Mouse (Mus musculus) embryonic facial prominence, embryonic 14.5 days (tissue): ENCODE measurements around the gene Macf1. TPM values are rescaled to one million over a fixed set of nuclear protein-coding genes. Genes with fewer than 3 reads are reported as not detected.

Experiments
- ATAC-seq: fragments of 200-750 bp; cut with Nextera tagmentation; 2 replicates; pipeline ENCODE4 v1.8.0; 2017; ENCODE audit warnings: low read depth, moderate number of reproducible peaks, moderate TSS enrichment
- DNase-seq: peaks from one replicate; pipeline ENCODE4 v3.0.0-alpha.2; 2015; ENCODE audit warnings: low spot score
- H3K27ac ChIP-seq: fragments of 300-500 bp; sonication (generic); replicated peaks from 2 replicates; pipeline ENCODE4 v1.5.1; 2014; ENCODE audit warnings: low read depth, mild to moderate bottlenecking, low read length, moderate library complexity
- H3K27me3 ChIP-seq: fragments of 300-500 bp; sonication (generic); replicated peaks from 2 replicates; pipeline ENCODE4 v1.6.1; 2014; ENCODE audit warnings: low read length; ENCODE audit not compliant: control insufficient read depth, insufficient read depth
- H3K36me3 ChIP-seq: fragments of 300-500 bp; sonication (generic); 2 replicates; pipeline ENCODE4 v1.6.1; 2014; ENCODE audit warnings: low read length, mixed read lengths; ENCODE audit not compliant: control insufficient read depth, insufficient read depth
- H3K4me1 ChIP-seq: fragments of 300-500 bp; sonication (generic); 2 replicates; pipeline ENCODE4 v1.6.1; 2014; ENCODE audit warnings: antibody characterized with exemption, low read length; ENCODE audit not compliant: control insufficient read depth, insufficient read depth
- H3K4me2 ChIP-seq: fragments of 300-500 bp; sonication (generic); 2 replicates; pipeline ENCODE4 v1.6.1; 2014; ENCODE audit warnings: low read depth, mild to moderate bottlenecking, low read length, moderate library complexity, mixed read lengths
- H3K4me3 ChIP-seq: fragments of 300-500 bp; sonication (generic); 2 replicates; pipeline ENCODE4 v1.5.1; 2014; ENCODE audit warnings: low read depth, mild to moderate bottlenecking, low read length
- H3K9ac ChIP-seq: fragments of 300-500 bp; sonication (generic); 2 replicates; pipeline ENCODE4 v1.6.1; 2014; ENCODE audit warnings: low read depth, mild to moderate bottlenecking, low read length, moderate library complexity, mixed read lengths
- H3K9me3 ChIP-seq: fragments of 300-500 bp; sonication (generic); 2 replicates; pipeline ENCODE4 v1.6.1; 2016; ENCODE audit warnings: low read length; ENCODE audit not compliant: control insufficient read depth
- WGBS: fragments of 180-500 bp; shearing (Covaris S2); extraction: QIAGEN DNeasy Blood & Tissue Kit; methylation state at CpG from one replicate; pipeline ENCODE4 v1.1.7; 2014; 5-methylcytosine and 5-hydroxymethylcytosine counted together
- polyA plus RNA-seq: library from polyadenylated mRNA; unstranded; fragments of >200 nt; fragmentation: Nextera tagmentation; extraction: Ambion mirVana; gene quantifications from 2 replicates; pipeline ENCODE4 v1.2.1, GENCODE M21; 2014

Gene Macf1
- polyA plus RNA-seq, 1 experiment from 2014 or later, result 80.5 TPM

DNA sequence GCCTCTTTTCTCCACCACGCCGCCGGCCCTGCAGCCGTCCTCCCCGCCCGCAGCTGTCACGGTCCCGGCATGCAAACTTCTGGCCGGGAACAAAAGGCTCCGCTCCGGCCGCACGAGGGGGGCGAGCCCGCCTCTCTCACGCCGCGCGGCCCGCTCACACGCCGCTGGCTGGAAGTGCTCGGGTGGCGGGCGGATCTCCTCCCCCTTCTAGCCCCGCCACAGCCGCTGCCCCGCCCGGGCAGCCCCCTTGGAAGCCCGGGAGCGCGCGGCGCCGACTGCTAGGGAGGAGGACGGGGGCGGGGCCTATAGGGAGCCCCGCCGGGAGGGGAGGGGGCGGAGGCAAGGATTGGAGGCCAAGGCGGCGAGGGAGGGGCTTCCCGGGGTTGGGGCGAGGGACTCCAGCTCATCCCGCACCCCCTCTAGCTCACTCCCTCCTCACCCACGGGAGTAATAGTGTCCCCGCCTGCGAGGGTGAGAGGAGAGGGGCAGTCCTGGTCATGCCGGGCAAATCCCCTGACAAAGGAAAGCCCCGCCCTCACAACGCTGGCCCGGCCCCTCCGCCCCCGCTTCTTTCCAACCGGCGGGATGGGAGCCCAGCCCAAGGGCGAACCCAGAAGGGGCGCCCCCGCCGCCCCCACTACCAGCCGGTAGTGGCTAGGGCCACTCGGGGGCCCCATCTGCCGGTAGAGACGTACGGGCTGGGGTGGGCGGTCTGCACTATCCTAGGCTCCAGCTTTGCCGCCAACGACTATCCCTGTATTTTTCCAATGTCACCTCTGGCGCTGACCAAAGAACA is 272.2 kb downstream of the Macf1 start:
- Histone ChIP-seq H3K27me3 (no peaks in the 10 kb centered on the region), H3K36me3 (peaks cover 23% of the 10 kb centered on the region), H3K4me1 (peaks cover 53% of the 10 kb centered on the region), H3K27ac (peak overlapping the region; percentile 94), H3K9ac (peak overlapping the region; percentile 85), H3K4me2 (peak overlapping the region; percentile 90), H3K9me3 (no peaks in the 10 kb centered on the region), H3K4me3 (peak overlapping the region; percentile 83)
- 0% methylated on average over 22 of the region's 69 CpGs for WGBS
- ATAC-seq (peak; percentile 93), DNase-seq (peak; percentile 98)

GRCm38 (mm10) chr4:123411006-123411731 is 273.0 kb downstream of the Macf1 start:
- H3K27me3 ChIP-seq, result no peaks in the 10 kb centered on the region
- H3K27ac ChIP-seq, result peak overlapping the region; percentile 94
- peak overlapping the region; percentile 85 for H3K9ac ChIP-seq
- H3K9me3 ChIP-seq, result no peaks in the 10 kb centered on the region
- peaks cover 60% of the 10 kb centered on the region for H3K4me1 ChIP-seq
- H3K4me2 ChIP-seq, result peak overlapping the region; percentile 90
- 3% methylated on average over 28 of the region's 36 CpGs for WGBS
- DNase-seq (peak; percentile 70), ATAC-seq (peak; percentile 31)
- peaks cover 28% of the 10 kb centered on the region for H3K36me3 ChIP-seq
- H3K4me3 ChIP-seq, result peak overlapping the region; percentile 83

- Histone ChIP-seq H3K4me2 (peak overlapping the region; percentile 90; the same call in 1 of the 2 replicates), H3K27ac (no peak overlapping the region), H3K4me1 (peaks cover 72% of the 10 kb centered on the region), H3K9me3 (no peaks in the 10 kb centered on the region), H3K4me3 (no peak overlapping the region), H3K27me3 (no peaks in the 10 kb centered on the region), H3K9ac (no peak overlapping the region), H3K36me3 (peaks cover 31% of the 10 kb centered on the region)
- WGBS, result 40% methylated on average over 1 of the region's 1 CpGs
- DNase-seq (peak; percentile 74), ATAC-seq (no peak)
Observed at GRCm38 (mm10) chr4:123409752-123410151, 274.4 kb downstream of the Macf1 start.

DNA sequence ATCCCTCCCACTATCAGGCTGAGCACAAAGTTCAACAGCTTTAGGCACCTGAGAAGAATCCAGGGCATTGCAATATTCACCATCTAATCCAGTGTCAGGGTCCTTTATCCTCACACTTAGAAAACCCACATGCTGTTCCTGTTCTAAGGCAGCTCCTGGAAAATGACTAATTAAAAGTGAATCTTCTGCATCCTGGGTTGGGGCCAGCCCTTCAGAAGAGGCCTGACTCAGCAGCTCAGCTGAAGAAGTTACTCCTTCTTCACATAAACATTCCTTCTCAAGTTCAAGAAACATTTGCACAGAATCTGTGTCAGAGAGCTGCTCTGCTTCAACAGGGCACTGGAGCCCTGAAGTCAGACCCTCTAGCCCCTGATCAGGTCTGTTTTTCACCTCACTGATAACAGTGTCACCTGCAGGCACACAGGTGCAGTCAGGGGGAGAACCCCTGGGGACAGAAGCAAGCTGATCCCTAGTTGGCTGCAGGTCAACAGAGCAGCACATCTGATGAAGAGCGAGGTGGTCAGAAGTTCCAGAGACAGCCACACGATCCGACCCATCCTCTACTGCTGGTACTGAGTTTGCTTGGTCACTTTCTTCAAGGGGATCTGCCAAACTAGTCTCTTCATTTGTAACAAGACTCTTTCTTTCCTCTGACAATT is 275.0 kb downstream of the Macf1 start:
- Histone ChIP-seq H3K27ac (no peak overlapping the region), H3K9me3 (no peaks in the 10 kb centered on the region), H3K4me3 (no peak overlapping the region), H3K36me3 (peaks cover 31% of the 10 kb centered on the region), H3K9ac (0 out of 2 replicates have a peak overlapping the region, but pooled peaks have one; percentile 14), H3K4me2 (0 out of 2 replicates have a peak overlapping the region, but pooled peaks have one; percentile 18), H3K27me3 (no peaks in the 10 kb centered on the region), H3K4me1 (peaks cover 75% of the 10 kb centered on the region)
- 86% methylated on average over 3 of the region's 3 CpGs for WGBS
- no peak for DNase-seq
- ATAC-seq, result no peak

GRCm38 (mm10) chr4:123407792-123408191 is 276.4 kb downstream of the Macf1 start:
- DNase-seq, result no peak
- Histone ChIP-seq H3K4me3 (no peak overlapping the region), H3K4me1 (peaks cover 74% of the 10 kb centered on the region), H3K27ac (no peak overlapping the region), H3K4me2 (peak overlapping the region; percentile 34; the same call in 1 of the 2 replicates), H3K9me3 (no peaks in the 10 kb centered on the region), H3K9ac (peak overlapping the region; percentile 37; the same call in 1 of the 2 replicates), H3K36me3 (peaks cover 31% of the 10 kb centered on the region), H3K27me3 (no peaks in the 10 kb centered on the region)
- 68% methylated on average over 6 of the region's 6 CpGs for WGBS
- no peak for ATAC-seq

DNA sequence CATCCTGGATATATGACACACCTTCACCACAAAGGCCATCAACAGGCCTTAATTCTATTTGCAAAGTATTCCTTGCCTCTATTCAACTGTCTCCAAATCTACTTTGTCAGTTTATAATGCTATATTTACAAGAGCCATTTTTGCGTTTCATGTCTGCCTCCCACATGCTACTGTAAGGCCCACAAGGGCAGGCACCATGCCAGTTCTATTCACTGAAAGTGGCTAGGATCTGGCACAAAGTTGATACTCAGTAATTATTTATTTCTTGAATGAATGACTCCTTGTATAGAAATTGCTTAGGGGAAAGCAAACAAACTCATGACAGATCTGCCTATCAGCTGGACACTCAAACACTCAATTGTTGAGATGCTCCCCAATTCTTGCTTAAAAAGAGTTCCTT is 280.1 kb downstream of the Macf1 start:
- peaks cover 43% of the 10 kb centered on the region for H3K36me3 ChIP-seq
- no peaks in the 10 kb centered on the region for H3K9me3 ChIP-seq
- 53% methylated on average over 1 of the region's 1 CpGs for WGBS
- no peaks in the 10 kb centered on the region for H3K27me3 ChIP-seq
- H3K4me1 ChIP-seq, result peaks cover 55% of the 10 kb centered on the region
- H3K4me3 ChIP-seq, result no peak overlapping the region
- DNase-seq, result peak; percentile 68
- H3K27ac ChIP-seq, result no peak overlapping the region
- H3K9ac ChIP-seq, result no peak overlapping the region
- ATAC-seq, result no peak
- no peak overlapping the region for H3K4me2 ChIP-seq

DNA sequence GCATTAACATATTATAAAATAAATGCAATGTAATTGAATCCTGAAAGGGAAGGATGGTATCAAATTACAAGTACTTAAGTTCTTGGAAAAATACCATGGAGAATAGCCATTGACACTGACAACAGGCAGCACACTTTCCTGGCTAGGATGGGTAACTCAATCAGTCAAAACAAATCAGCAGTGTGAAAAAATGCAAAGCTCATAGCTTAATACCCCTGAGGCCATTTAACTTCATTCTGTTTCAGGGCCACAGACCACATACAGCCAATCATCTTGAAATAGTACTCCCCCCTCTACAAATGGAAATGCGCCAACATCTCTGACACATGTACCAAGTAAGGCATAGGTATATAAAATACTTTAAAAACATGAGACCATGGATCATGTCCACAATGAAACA is 281.9 kb downstream of the Macf1 start:
- Histone ChIP-seq H3K27ac (no peak overlapping the region), H3K9ac (no peak overlapping the region), H3K36me3 (peaks cover 47% of the 10 kb centered on the region), H3K9me3 (no peaks in the 10 kb centered on the region), H3K27me3 (no peaks in the 10 kb centered on the region), H3K4me1 (peaks cover 39% of the 10 kb centered on the region), H3K4me3 (no peak overlapping the region), H3K4me2 (no peak overlapping the region)
- 51% methylated on average over 1 of the region's 1 CpGs for WGBS
- DNase-seq (peak; percentile 72), ATAC-seq (peak; percentile 35; the same call in 1 of the 2 replicates)

DNA sequence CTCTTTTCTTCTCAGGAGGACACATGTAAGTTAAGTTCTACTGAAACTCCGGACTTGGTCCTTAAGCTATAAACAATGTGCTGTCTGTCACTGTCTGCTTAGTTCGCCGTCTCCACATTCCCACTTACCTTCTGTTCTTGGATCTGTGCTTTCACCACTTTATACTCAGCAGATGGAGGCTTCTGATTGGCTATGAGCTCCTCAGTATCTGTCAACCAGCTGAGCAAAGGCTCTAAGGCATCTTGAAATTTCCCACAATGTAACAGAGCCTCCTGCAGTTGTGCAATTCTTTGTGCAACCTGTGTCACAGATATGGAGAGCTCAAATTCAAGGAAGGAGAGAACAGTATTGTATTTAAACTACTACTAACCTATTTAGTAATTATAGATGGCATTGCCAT is 282.9 kb downstream of the Macf1 start:
- 78% methylated on average over 3 of the region's 3 CpGs for WGBS
- peaks cover 31% of the 10 kb centered on the region for H3K4me1 ChIP-seq
- H3K4me2 ChIP-seq, result no peak overlapping the region
- ATAC-seq (peak; percentile 54; the same call in 1 of the 2 replicates), DNase-seq (no peak)
- H3K36me3 ChIP-seq, result peaks cover 51% of the 10 kb centered on the region
- H3K9me3 ChIP-seq, result no peaks in the 10 kb centered on the region
- H3K4me3 ChIP-seq, result no peak overlapping the region
- H3K9ac ChIP-seq, result no peak overlapping the region
- no peaks in the 10 kb centered on the region for H3K27me3 ChIP-seq
- no peak overlapping the region for H3K27ac ChIP-seq
